Mouse (Mus musculus) heart, adult 18-20 months (tissue): ENCODE measurements at regions not wholly inside any gene's neighbourhood (a gene's known extent, or its start where the extent isn't known, plus 50 kb on each side); places are given as distances from the start of the nearest gene placed in this dataset.
A peak's percentile ranks its signal among the peaks of the same experiment; 100 is the strongest.

Experiments
- DNase-seq, 2 experiments: peaks; one replicate each; pipeline ENCODE4 v3.0.0; 2021 to 2022; ENCODE audit warnings: mixed read lengths in 1 of 2

- no peak for DNase-seq
Measured at GRCm38 (mm10) chr3:101691937-101692604, 87.6 kb upstream of the Atp1a1 start.

GRCm38 (mm10) chr3:101690779-101691178 lies 86.3 kb upstream of the Atp1a1 start:
- DNase-seq: no peak

GRCm38 (mm10) chr3:101690222-101690621 lies 85.7 kb upstream of the Atp1a1 start:
- no peak for DNase-seq

GRCm38 (mm10) chr3:101685203-101685602 lies 80.7 kb upstream of the Atp1a1 start:
- DNase-seq: no peak

GRCm38 (mm10) chr3:101672943-101673342 lies 68.5 kb upstream of the Atp1a1 start:
- DNase-seq: no peak

GRCm38 (mm10) chr3:101670561-101671001 lies 66.1 kb upstream of the Atp1a1 start:
- peak; percentile 42 to 45 for DNase-seq

GRCm38 (mm10) chr3:101669743-101670142 lies 65.3 kb upstream of the Atp1a1 start:
- no peak for DNase-seq

- no peak for DNase-seq
Measured at GRCm38 (mm10) chr3:101667767-101668387, 63.4 kb upstream of the Atp1a1 start.

GRCm38 (mm10) chr3:101667186-101667585 lies 62.7 kb upstream of the Atp1a1 start:
- no peak for DNase-seq

GRCm38 (mm10) chr3:101666583-101666982 lies 62.1 kb upstream of the Atp1a1 start:
- no peak for DNase-seq

- DNase-seq: no peak
Measured at GRCm38 (mm10) chr3:101661184-101661992, 56.9 kb upstream of the Atp1a1 start.

GRCm38 (mm10) chr3:101660635-101661034 lies 56.2 kb upstream of the Atp1a1 start:
- DNase-seq: no peak

- no peak for DNase-seq
Measured at GRCm38 (mm10) chr3:101660176-101660575, 55.7 kb upstream of the Atp1a1 start.

GRCm38 (mm10) chr3:101657979-101658378 lies 53.5 kb upstream of the Atp1a1 start:
- DNase-seq: no peak

GRCm38 (mm10) chr3:101654720-101655119 lies 50.2 kb upstream of the Atp1a1 start:
- no peak for DNase-seq
